Mouse (Mus musculus): ENCODE results near the gene Tmem91. TPM values are rescaled to one million over a fixed set of nuclear protein-coding genes. Genes with fewer than 3 reads are reported as not detected.
A peak's percentile ranks its signal among the peaks of the same experiment; 100 is the strongest.
"Not testable (repeated sequence)": the region's sequence is repeated elsewhere in the genome, so short reads cannot be mapped to it uniquely, and the experiment has no call there.

The Tmem91 gene
- 3.2 and 4.0 TPM in 2 replicates for polyA plus RNA-seq (2016; fragmentation: Nextera tagmentation; extraction: Ambion mirVana)

GRCm38 (mm10) chr7:25674719-25675300 is at the start of gene Tmem91:
Gene Tmem91 (minus strand): TSS chr7:25675166.
- peaks cover 48% of the 10 kb centered on the region for H3K27me3 ChIP-seq
- peaks cover 9% of the 10 kb centered on the region for H3K4me1 ChIP-seq
- peak within 1 kb of the TSS; percentile 31 for H3K4me3 ChIP-seq (replicated peaks)
- 0 out of 2 replicates have a peak, but pooled peaks have one; percentile 27 for ATAC-seq (ENCODE audit: low FRiP score)
- H3K4me2 ChIP-seq: peak within 1 kb of the TSS; percentile 50
- WGBS: 3% methylated on average over 29 of the region's 29 CpGs
- H3K9me3 ChIP-seq: no peaks in the 10 kb centered on the region
- H3K9ac ChIP-seq: peak within 1 kb of the TSS; percentile 40; the same call in 1 of the 2 replicates
- H3K27ac ChIP-seq: no peak within 1 kb of the TSS
- H3K36me3 ChIP-seq (replicated peaks): no peaks in the 10 kb centered on the region

- not testable (repeated sequence) for H3K27me3 ChIP-seq; H3K9me3 ChIP-seq; H3K27ac ChIP-seq; H3K9ac ChIP-seq; ATAC-seq (ENCODE audit: low FRiP score); H3K4me2 ChIP-seq; H3K4me3 ChIP-seq (replicated peaks)
- peaks cover 64% of the 10 kb centered on the region for H3K36me3 ChIP-seq (replicated peaks)
- peaks cover 20% of the 10 kb centered on the region for H3K4me1 ChIP-seq
Measured at GRCm38 (mm10) chr7:25721776-25722175, 46.8 kb upstream of the Tmem91 start.

GRCm38 (mm10) chr7:25720760-25721159 is 45.8 kb upstream of the Tmem91 start:
- H3K9ac ChIP-seq: no peak overlapping the region
- no peak overlapping the region for H3K4me2 ChIP-seq
- H3K36me3 ChIP-seq (replicated peaks): peaks cover 59% of the 10 kb centered on the region
- no peak overlapping the region for H3K27ac ChIP-seq
- no peak overlapping the region for H3K4me3 ChIP-seq (replicated peaks)
- no peaks in the 10 kb centered on the region for H3K9me3 ChIP-seq
- 94% methylated on average over 5 of the region's 5 CpGs for WGBS
- no peak for ATAC-seq (ENCODE audit: low FRiP score)
- no peaks in the 10 kb centered on the region for H3K27me3 ChIP-seq
- peaks cover 20% of the 10 kb centered on the region for H3K4me1 ChIP-seq

- peak; percentile 45 for ATAC-seq (ENCODE audit: low FRiP score)
- H3K9ac ChIP-seq: 0 out of 2 replicates have a peak overlapping the region, but pooled peaks have one; percentile 25
- WGBS: 62% methylated on average over 10 of the region's 10 CpGs
- no peak overlapping the region for H3K4me3 ChIP-seq (replicated peaks)
- no peaks in the 10 kb centered on the region for H3K27me3 ChIP-seq
- peaks cover 59% of the 10 kb centered on the region for H3K36me3 ChIP-seq (replicated peaks)
- no peak overlapping the region for H3K4me2 ChIP-seq
- peaks cover 20% of the 10 kb centered on the region for H3K4me1 ChIP-seq
- no peak overlapping the region for H3K27ac ChIP-seq
- H3K9me3 ChIP-seq: no peaks in the 10 kb centered on the region
Measured at GRCm38 (mm10) chr7:25719761-25720610, 45.0 kb upstream of the Tmem91 start.

GRCm38 (mm10) chr7:25718788-25719417 is 43.9 kb upstream of the Tmem91 start, which contains the start of gene Ccdc97:
Gene Ccdc97 (minus strand): TSS chr7:25719088.
- Histone ChIP-seq H3K9me3 (no peaks in the 10 kb centered on the region), H3K4me3 (replicated peaks) (peak within 1 kb of the TSS; percentile 71), H3K4me1 (peaks cover 20% of the 10 kb centered on the region), H3K27ac (peak within 1 kb of the TSS; percentile 71), H3K36me3 (replicated peaks) (peaks cover 59% of the 10 kb centered on the region), H3K4me2 (peak within 1 kb of the TSS; percentile 89), H3K27me3 (no peaks in the 10 kb centered on the region), H3K9ac (peak within 1 kb of the TSS; percentile 69)
- peak; percentile 88 for ATAC-seq (ENCODE audit: low FRiP score)
- WGBS: 5% methylated on average over 32 of the region's 32 CpGs

- ATAC-seq (ENCODE audit: low FRiP score): no peak
Measured at GRCm38 (mm10) chr7:25717478-25717877, 42.5 kb upstream of the Tmem91 start.

GRCm38 (mm10) chr7:25715731-25716271 is 40.8 kb upstream of the Tmem91 start:
- no peaks in the 10 kb centered on the region for H3K27me3 ChIP-seq
- 96% methylated on average over 22 of the region's 22 CpGs for WGBS
- peaks cover 58% of the 10 kb centered on the region for H3K36me3 ChIP-seq (replicated peaks)
- H3K4me3 ChIP-seq (replicated peaks): no peak overlapping the region
- no peak overlapping the region for H3K27ac ChIP-seq
- ATAC-seq (ENCODE audit: low FRiP score): no peak
- peaks cover 33% of the 10 kb centered on the region for H3K4me1 ChIP-seq
- no peak overlapping the region for H3K9ac ChIP-seq
- H3K4me2 ChIP-seq: no peak overlapping the region
- no peaks in the 10 kb centered on the region for H3K9me3 ChIP-seq

More at GRCm38 (mm10) chr7:25717478-25717877, 42.5 kb upstream of the Tmem91 start:
- peaks cover 20% of the 10 kb centered on the region for H3K4me1 ChIP-seq
- H3K9ac ChIP-seq: no peak overlapping the region
- peak overlapping the region; percentile 71 for H3K4me3 ChIP-seq (replicated peaks)
- 91% methylated on average over 3 of the region's 3 CpGs for WGBS
- no peaks in the 10 kb centered on the region for H3K27me3 ChIP-seq
- H3K36me3 ChIP-seq (replicated peaks): peaks cover 59% of the 10 kb centered on the region
- H3K4me2 ChIP-seq: peak overlapping the region; percentile 89
- H3K9me3 ChIP-seq: no peaks in the 10 kb centered on the region
- no peak overlapping the region for H3K27ac ChIP-seq

- Histone ChIP-seq H3K36me3 (replicated peaks) (peaks cover 49% of the 10 kb centered on the region), H3K9ac (no peak overlapping the region)
Measured at GRCm38 (mm10) chr7:25714581-25714980, 39.6 kb upstream of the Tmem91 start.

GRCm38 (mm10) chr7:25712801-25713200 is 37.8 kb upstream of the Tmem91 start:
- Histone ChIP-seq H3K9ac (no peak overlapping the region), H3K27ac (no peak overlapping the region), H3K36me3 (replicated peaks) (peaks cover 49% of the 10 kb centered on the region), H3K9me3 (no peaks in the 10 kb centered on the region), H3K4me2 (no peak overlapping the region), H3K4me1 (peaks cover 30% of the 10 kb centered on the region), H3K4me3 (replicated peaks) (no peak overlapping the region), H3K27me3 (peaks cover 2% of the 10 kb centered on the region; the same call in 1 of the 2 replicates)
- no peak for ATAC-seq (ENCODE audit: low FRiP score)
- 90% methylated on average over 9 of the region's 9 CpGs for WGBS

More at GRCm38 (mm10) chr7:25714581-25714980, 39.6 kb upstream of the Tmem91 start:
- no peak for ATAC-seq (ENCODE audit: low FRiP score)
- Histone ChIP-seq H3K4me1 (peaks cover 42% of the 10 kb centered on the region), H3K9me3 (no peaks in the 10 kb centered on the region), H3K4me3 (replicated peaks) (no peak overlapping the region), H3K27ac (no peak overlapping the region), H3K4me2 (no peak overlapping the region), H3K27me3 (no peaks in the 10 kb centered on the region)
- 91% methylated on average over 8 of the region's 8 CpGs for WGBS

GRCm38 (mm10) chr7:25711731-25712197 is 36.8 kb upstream of the Tmem91 start:
- peak; percentile 24; the same call in 1 of the 2 replicates for ATAC-seq (ENCODE audit: low FRiP score)
- Histone ChIP-seq H3K4me1 (peaks cover 25% of the 10 kb centered on the region), H3K27ac (no peak overlapping the region), H3K36me3 (replicated peaks) (peaks cover 49% of the 10 kb centered on the region), H3K4me2 (no peak overlapping the region), H3K4me3 (replicated peaks) (no peak overlapping the region), H3K9me3 (no peaks in the 10 kb centered on the region), H3K27me3 (peaks cover 10% of the 10 kb centered on the region; the same call in 1 of the 2 replicates), H3K9ac (0 out of 2 replicates have a peak overlapping the region, but pooled peaks have one; percentile 7)
- 44% methylated on average over 7 of the region's 7 CpGs for WGBS

- H3K27ac ChIP-seq: no peak overlapping the region
- no peak for ATAC-seq (ENCODE audit: low FRiP score)
- WGBS: 69% methylated on average over 5 of the region's 5 CpGs
- no peaks in the 10 kb centered on the region for H3K9me3 ChIP-seq
- peaks cover 48% of the 10 kb centered on the region for H3K36me3 ChIP-seq (replicated peaks)
- peaks cover 25% of the 10 kb centered on the region for H3K4me1 ChIP-seq
- no peak overlapping the region for H3K9ac ChIP-seq
- peaks cover 14% of the 10 kb centered on the region; the same call in 1 of the 2 replicates for H3K27me3 ChIP-seq
- H3K4me3 ChIP-seq (replicated peaks): no peak overlapping the region
- no peak overlapping the region for H3K4me2 ChIP-seq
Measured at GRCm38 (mm10) chr7:25711165-25711564, 36.2 kb upstream of the Tmem91 start.
